Mouse (Mus musculus): Measurements from ENCODE around the gene Dhx37. TPM values are rescaled to one million over a fixed set of nuclear protein-coding genes. Genes with fewer than 3 reads are reported as not detected.

The Dhx37 gene
- polyA plus RNA-seq, 1 experiment from 2014 or later: 10.4 TPM

GRCm38 (mm10) chr5:125467261-125467660 is 33.3 kb upstream of the Dhx37 start:
- Histone ChIP-seq H3K4me2 (no peak overlapping the region), H3K27me3 (no peaks in the 10 kb centered on the region)

GRCm38 (mm10) chr5:125466483-125466882 is 32.6 kb upstream of the Dhx37 start:
- 93% methylated on average over 5 of the region's 5 CpGs for WGBS
- no peak for ATAC-seq (ENCODE audit: low FRiP score)
- Histone ChIP-seq H3K27me3 (no peaks in the 10 kb centered on the region), H3K9ac (no peak overlapping the region), H3K4me3 (no peak overlapping the region), H3K4me2 (no peak overlapping the region), H3K4me1 (replicated peaks) (peaks cover 5% of the 10 kb centered on the region), H3K9me3 (no peaks in the 10 kb centered on the region), H3K36me3 (no peaks in the 10 kb centered on the region), H3K27ac (no peak overlapping the region)

More at GRCm38 (mm10) chr5:125467261-125467660, 33.3 kb upstream of the Dhx37 start:
- H3K9me3 ChIP-seq: no peaks in the 10 kb centered on the region
- H3K27ac ChIP-seq: no peak overlapping the region
- no peak for ATAC-seq (ENCODE audit: low FRiP score)
- peaks cover 5% of the 10 kb centered on the region for H3K4me1 ChIP-seq (replicated peaks)
- 93% methylated on average over 14 of the region's 14 CpGs for WGBS
- H3K9ac ChIP-seq: no peak overlapping the region
- H3K36me3 ChIP-seq: no peaks in the 10 kb centered on the region
- no peak overlapping the region for H3K4me3 ChIP-seq

GRCm38 (mm10) chr5:125465701-125466106 is 31.8 kb upstream of the Dhx37 start:
- H3K4me3 ChIP-seq: peak overlapping the region; percentile 32
- peak overlapping the region; percentile 64 for H3K9ac ChIP-seq
- peak overlapping the region; percentile 58 for H3K4me2 ChIP-seq
- peak overlapping the region; percentile 78 for H3K27ac ChIP-seq
- H3K9me3 ChIP-seq: no peaks in the 10 kb centered on the region
- no peaks in the 10 kb centered on the region for H3K36me3 ChIP-seq
- under 1% methylated on average over 25 of the region's 25 CpGs for WGBS
- peaks cover 5% of the 10 kb centered on the region for H3K4me1 ChIP-seq (replicated peaks)
- peak; percentile 99 for ATAC-seq (ENCODE audit: low FRiP score)
- no peaks in the 10 kb centered on the region for H3K27me3 ChIP-seq

GRCm38 (mm10) chr5:125465192-125465591 is 31.3 kb upstream of the Dhx37 start:
- Histone ChIP-seq H3K9me3 (no peaks in the 10 kb centered on the region), H3K9ac (no peak overlapping the region), H3K4me3 (peak overlapping the region; percentile 32), H3K4me1 (replicated peaks) (peaks cover 5% of the 10 kb centered on the region), H3K27me3 (no peaks in the 10 kb centered on the region), H3K27ac (peak overlapping the region; percentile 14; the same call in 1 of the 2 replicates), H3K4me2 (peak overlapping the region; percentile 58), H3K36me3 (no peaks in the 10 kb centered on the region)
- WGBS: 45% methylated on average over 7 of the region's 7 CpGs
- ATAC-seq (ENCODE audit: low FRiP score): peak; percentile 41

- 52% methylated on average over 10 of the region's 10 CpGs for WGBS
These were observed 28.0 kb upstream of the Dhx37 start for GRCm38 (mm10) chr5:125461868-125462445.

GRCm38 (mm10) chr5:125460574-125460973 is 26.7 kb upstream of the Dhx37 start:
- no peak overlapping the region for H3K9ac ChIP-seq
- H3K4me1 ChIP-seq (replicated peaks): peaks cover 5% of the 10 kb centered on the region
- ATAC-seq (ENCODE audit: low FRiP score): no peak
- H3K27me3 ChIP-seq: no peaks in the 10 kb centered on the region
- H3K36me3 ChIP-seq: peaks cover 9% of the 10 kb centered on the region
- WGBS: 86% methylated on average over 3 of the region's 3 CpGs
- no peak overlapping the region for H3K4me2 ChIP-seq
- no peak overlapping the region for H3K4me3 ChIP-seq
- H3K9me3 ChIP-seq: no peaks in the 10 kb centered on the region
- no peak overlapping the region for H3K27ac ChIP-seq

More at GRCm38 (mm10) chr5:125461868-125462445, 28.0 kb upstream of the Dhx37 start:
- Histone ChIP-seq H3K27ac (no peak overlapping the region), H3K4me1 (replicated peaks) (peaks cover 5% of the 10 kb centered on the region), H3K4me2 (no peak overlapping the region), H3K9ac (no peak overlapping the region), H3K9me3 (no peaks in the 10 kb centered on the region), H3K36me3 (no peaks in the 10 kb centered on the region), H3K27me3 (no peaks in the 10 kb centered on the region), H3K4me3 (no peak overlapping the region)
- no peak for ATAC-seq (ENCODE audit: low FRiP score)

GRCm38 (mm10) chr5:125457538-125457937 is 23.6 kb upstream of the Dhx37 start:
- 92% methylated on average over 6 of the region's 6 CpGs for WGBS
- H3K9ac ChIP-seq: no peak overlapping the region
- H3K4me2 ChIP-seq: no peak overlapping the region
- H3K4me3 ChIP-seq: no peak overlapping the region
- H3K27ac ChIP-seq: no peak overlapping the region
- no peak for ATAC-seq (ENCODE audit: low FRiP score)
- H3K27me3 ChIP-seq: no peaks in the 10 kb centered on the region
- no peaks in the 10 kb centered on the region for H3K9me3 ChIP-seq
- H3K4me1 ChIP-seq (replicated peaks): no peaks in the 10 kb centered on the region
- H3K36me3 ChIP-seq: peaks cover 35% of the 10 kb centered on the region

GRCm38 (mm10) chr5:125456100-125456499 is 22.2 kb upstream of the Dhx37 start:
- H3K4me3 ChIP-seq: no peak overlapping the region
- H3K36me3 ChIP-seq: peaks cover 41% of the 10 kb centered on the region
- WGBS: 96% methylated on average over 6 of the region's 6 CpGs
- no peak overlapping the region for H3K4me2 ChIP-seq
- H3K27ac ChIP-seq: no peak overlapping the region
- no peaks in the 10 kb centered on the region for H3K27me3 ChIP-seq
- H3K9me3 ChIP-seq: no peaks in the 10 kb centered on the region
- no peaks in the 10 kb centered on the region for H3K4me1 ChIP-seq (replicated peaks)
- no peak overlapping the region for H3K9ac ChIP-seq
- no peak for ATAC-seq (ENCODE audit: low FRiP score)

GRCm38 (mm10) chr5:125452573-125452972 is 18.7 kb upstream of the Dhx37 start:
- H3K27ac ChIP-seq: no peak overlapping the region
- 92% methylated on average over 9 of the region's 9 CpGs for WGBS
- H3K9me3 ChIP-seq: no peaks in the 10 kb centered on the region
- H3K4me1 ChIP-seq (replicated peaks): no peaks in the 10 kb centered on the region
- no peaks in the 10 kb centered on the region for H3K27me3 ChIP-seq
- H3K4me2 ChIP-seq: no peak overlapping the region
- no peak for ATAC-seq (ENCODE audit: low FRiP score)
- peaks cover 41% of the 10 kb centered on the region for H3K36me3 ChIP-seq
- H3K4me3 ChIP-seq: no peak overlapping the region
- H3K9ac ChIP-seq: no peak overlapping the region

GRCm38 (mm10) chr5:125449306-125449705 is 15.4 kb upstream of the Dhx37 start:
- no peak for ATAC-seq (ENCODE audit: low FRiP score)
- H3K27ac ChIP-seq: no peak overlapping the region
- H3K4me1 ChIP-seq (replicated peaks): peaks cover 9% of the 10 kb centered on the region
- H3K4me3 ChIP-seq: no peak overlapping the region
- no peak overlapping the region for H3K9ac ChIP-seq
- H3K36me3 ChIP-seq: peaks cover 19% of the 10 kb centered on the region
- 85% methylated on average over 5 of the region's 5 CpGs for WGBS
- H3K4me2 ChIP-seq: no peak overlapping the region
- H3K9me3 ChIP-seq: no peaks in the 10 kb centered on the region
- no peaks in the 10 kb centered on the region for H3K27me3 ChIP-seq

- ATAC-seq (ENCODE audit: low FRiP score): no peak
- WGBS: 96% methylated on average over 4 of the region's 4 CpGs
- H3K4me2 ChIP-seq: no peak overlapping the region
- no peak overlapping the region for H3K9ac ChIP-seq
- H3K27me3 ChIP-seq: no peaks in the 10 kb centered on the region
- no peak overlapping the region for H3K4me3 ChIP-seq
- H3K27ac ChIP-seq: no peak overlapping the region
- H3K4me1 ChIP-seq (replicated peaks): peaks cover 15% of the 10 kb centered on the region
- peaks cover 16% of the 10 kb centered on the region for H3K36me3 ChIP-seq
- no peaks in the 10 kb centered on the region for H3K9me3 ChIP-seq
These were observed 14.7 kb upstream of the Dhx37 start for GRCm38 (mm10) chr5:125448631-125449030.

- Histone ChIP-seq H3K4me3 (no peak overlapping the region), H3K9me3 (no peaks in the 10 kb centered on the region), H3K4me2 (no peak overlapping the region), H3K27me3 (no peaks in the 10 kb centered on the region), H3K36me3 (peaks cover 10% of the 10 kb centered on the region), H3K9ac (no peak overlapping the region), H3K27ac (no peak overlapping the region), H3K4me1 (replicated peaks) (peaks cover 19% of the 10 kb centered on the region)
- 77% methylated on average over 3 of the region's 3 CpGs for whole genome bisulfite sequencing
- ATAC-seq (ENCODE audit: low FRiP score): no peak
These were observed 14.1 kb upstream of the Dhx37 start for GRCm38 (mm10) chr5:125448026-125448425.

- H3K9ac ChIP-seq: no peak overlapping the region
- peaks cover 29% of the 10 kb centered on the region for H3K4me1 ChIP-seq (replicated peaks)
- no peaks in the 10 kb centered on the region for H3K9me3 ChIP-seq
- H3K4me2 ChIP-seq: no peak overlapping the region
- no peak overlapping the region for H3K27ac ChIP-seq
- no peak for ATAC-seq (ENCODE audit: low FRiP score)
- 84% methylated on average over 7 of the region's 7 CpGs for whole genome bisulfite sequencing
- no peaks in the 10 kb centered on the region for H3K36me3 ChIP-seq
- H3K27me3 ChIP-seq: no peaks in the 10 kb centered on the region
- no peak overlapping the region for H3K4me3 ChIP-seq
These were observed 12.4 kb upstream of the Dhx37 start for GRCm38 (mm10) chr5:125446344-125446743.
